ENCODE assay signal across 8 mouse cellular contexts in genomic region chr9:63896073-63896807, GRCm38 (mm10).
DNase-seq lines count a peak whose midpoint lies in the region; ATAC-seq and TF ChIP-seq lines count a peak whose summit lies in the region.

No protein-coding gene starts in this region.

- H3K4me3 ChIP-seq in forebrain, embryonic 10.5 days, result no peak overlapping the region
- H3K4me3 ChIP-seq in forebrain, embryonic 16.5 days (replicated peaks; ENCODE audit: low read length), result no peak overlapping the region
- peak overlapping the region; percentile 17; the same call in 1 of the 2 replicates for H3K4me3 ChIP-seq in gastrocnemius, adult 2 months

- peak overlapping the region; percentile 49 for H3K27ac ChIP-seq in forebrain, embryonic 10.5 days
- no peak overlapping the region for H3K27ac ChIP-seq in forebrain, embryonic 16.5 days (ENCODE audit: low read length)
- H3K27ac ChIP-seq in gastrocnemius, adult 2 months, result peak overlapping the region; percentile 64

- no peak for DNase-seq in forebrain, embryonic 10.5 days (ENCODE audit: extremely low spot score, low spot score)
- DNase-seq in gastrocnemius, adult 2 months, result peak; percentile 87
- peak; percentile 79 for DNase-seq in kidney, adult 18-20 months
- DNase-seq in lung, postnatal 36 days, result peak; percentile 80
- DNase-seq in thymus, postnatal 0 days (ENCODE audit: low spot score), result no peak
- DNase-seq in c-Kit-positive CD71-positive TER-119-positive erythroid progenitor cells, embryonic 14.5 days (ENCODE audit: low spot score), result no peak
- DNase-seq in layer of hippocampus, adult 18-20 months (ENCODE audit: low spot score in 2 of 2), result no peak

- WGBS in forebrain, embryonic 10.5 days, result 52% methylated on average over 15 of the region's 15 CpGs
- WGBS in forebrain, embryonic 16.5 days, result 63% methylated on average over 15 of the region's 15 CpGs

- intact Hi-C loops in gastrocnemius, adult 2 months (cut with DNase I), result no loop called here

- H3K4me1 ChIP-seq in forebrain, embryonic 10.5 days, result peaks cover 15% of the 10 kb centered on the region
- peaks cover 6% of the 10 kb centered on the region for H3K4me1 ChIP-seq in forebrain, embryonic 16.5 days (replicated peaks; ENCODE audit: control insufficient read depth, insufficient read depth, low read length)

- no peaks in the 10 kb centered on the region for H3K36me3 ChIP-seq in forebrain, embryonic 10.5 days (replicated peaks)
- no peaks in the 10 kb centered on the region for H3K36me3 ChIP-seq in forebrain, embryonic 16.5 days (ENCODE audit: control insufficient read depth, insufficient read depth)

- H3K9me3 ChIP-seq in forebrain, embryonic 10.5 days, result peaks cover 2% of the 10 kb centered on the region; the same call in 1 of the 2 replicates
- H3K9me3 ChIP-seq in forebrain, embryonic 16.5 days (ENCODE audit: control insufficient read depth, low read length), result no peaks in the 10 kb centered on the region

- no peak overlapping the region for H3K9ac ChIP-seq in forebrain, embryonic 16.5 days (replicated peaks; ENCODE audit: low read depth, low read length)

- H3K27me3 ChIP-seq in forebrain, embryonic 10.5 days (ENCODE audit: poor library complexity, severe bottlenecking), result no peaks in the 10 kb centered on the region
- H3K27me3 ChIP-seq in forebrain, embryonic 16.5 days (replicated peaks; ENCODE audit: control insufficient read depth, insufficient read depth, low read length), result no peaks in the 10 kb centered on the region

- H3K4me2 ChIP-seq in forebrain, embryonic 16.5 days (ENCODE audit: low read length), result no peak overlapping the region

- no peak for ATAC-seq in forebrain, embryonic 16.5 days

- TF ChIP-seq CTCF in gastrocnemius, adult 2 months (IDR thresholded peaks at IDR 0.05), result no peak

Comparison
In these comparisons a context has a peak if more than half of its experiments do, and no peak if none do; other contexts are left out.
1. DNase-seq: peak in gastrocnemius, adult 2 months (single experiment), kidney, adult 18-20 months (single experiment) and lung, postnatal 36 days (single experiment); none in forebrain, embryonic 10.5 days (single experiment), thymus, postnatal 0 days (single experiment), c-Kit-positive CD71-positive TER-119-positive erythroid progenitor cells, embryonic 14.5 days (single experiment) and layer of hippocampus, adult 18-20 months (0 of 2).